Mouse (Mus musculus): ENCODE data around the gene Spp1. TPM values are rescaled to one million over a fixed set of nuclear protein-coding genes. Genes with fewer than 3 reads are reported as not detected.

Gene Spp1
- 14.9 and 23.4 TPM in 2 replicates for polyA plus RNA-seq (2015; fragmentation: Nextera tagmentation; extraction: Ambion mirVana)

- WGBS: 75% methylated on average over 7 of the region's 7 CpGs
- no peaks in the 10 kb centered on the region for H3K4me1 ChIP-seq (ENCODE audit: control insufficient read depth, insufficient read depth, low read depth, low read length)
Measured at GRCm38 (mm10) chr5:104434835-104435301, at the start of gene Spp1. Gene Spp1, plus strand, starts transcription at chr5:104435118.

GRCm38 (mm10) chr5:104385521-104385920 lies 49.4 kb upstream of the Spp1 start:
- no peaks in the 10 kb centered on the region for H3K9me3 ChIP-seq (ENCODE audit: control insufficient read depth, low read length)
- no peak overlapping the region for H3K27ac ChIP-seq (ENCODE audit: low read depth, low read length)
- WGBS: 93% methylated on average over 16 of the region's 16 CpGs
- no peak overlapping the region for H3K4me2 ChIP-seq (ENCODE audit: low read length)
- H3K9ac ChIP-seq (ENCODE audit: low read depth, low read length): no peak overlapping the region
- H3K36me3 ChIP-seq (ENCODE audit: control insufficient read depth, insufficient read depth, low read length): no peaks in the 10 kb centered on the region
- no peaks in the 10 kb centered on the region for H3K27me3 ChIP-seq (replicated peaks; ENCODE audit: control insufficient read depth, insufficient read depth, low read length)
- no peaks in the 10 kb centered on the region for H3K4me1 ChIP-seq (ENCODE audit: control insufficient read depth, insufficient read depth, low read depth, low read length)
- no peak for ATAC-seq
- H3K4me3 ChIP-seq (ENCODE audit: low read length): no peak overlapping the region

More at GRCm38 (mm10) chr5:104434835-104435301, at the start of gene Spp1:
- no peak within 1 kb of the TSS for H3K4me2 ChIP-seq (ENCODE audit: low read length)
- H3K4me3 ChIP-seq (ENCODE audit: low read length): no peak within 1 kb of the TSS
- no peaks in the 10 kb centered on the region for H3K9me3 ChIP-seq (ENCODE audit: control insufficient read depth, low read length)
- ATAC-seq: no peak
- H3K27ac ChIP-seq (ENCODE audit: low read depth, low read length): no peak within 1 kb of the TSS
- H3K9ac ChIP-seq (ENCODE audit: low read depth, low read length): no peak within 1 kb of the TSS
- H3K27me3 ChIP-seq (replicated peaks; ENCODE audit: control insufficient read depth, insufficient read depth, low read length): no peaks in the 10 kb centered on the region
- H3K36me3 ChIP-seq (ENCODE audit: control insufficient read depth, insufficient read depth, low read length): no peaks in the 10 kb centered on the region

GRCm38 (mm10) chr5:104386908-104387307 lies 48.0 kb upstream of the Spp1 start:
- Histone ChIP-seq H3K4me3 (ENCODE audit: low read length) (no peak overlapping the region), H3K27ac (ENCODE audit: low read depth, low read length) (no peak overlapping the region), H3K9me3 (ENCODE audit: control insufficient read depth, low read length) (no peaks in the 10 kb centered on the region), H3K9ac (ENCODE audit: low read depth, low read length) (no peak overlapping the region), H3K27me3 (replicated peaks; ENCODE audit: control insufficient read depth, insufficient read depth, low read length) (no peaks in the 10 kb centered on the region), H3K4me1 (ENCODE audit: control insufficient read depth, insufficient read depth, low read depth, low read length) (no peaks in the 10 kb centered on the region), H3K36me3 (ENCODE audit: control insufficient read depth, insufficient read depth, low read length) (no peaks in the 10 kb centered on the region), H3K4me2 (ENCODE audit: low read length) (no peak overlapping the region)
- ATAC-seq: no peak
- WGBS: 75% methylated on average over 5 of the region's 5 CpGs

- WGBS: 80% methylated on average over 2 of the region's 2 CpGs
- H3K4me1 ChIP-seq (ENCODE audit: control insufficient read depth, insufficient read depth, low read depth, low read length): no peaks in the 10 kb centered on the region
- H3K9ac ChIP-seq (ENCODE audit: low read depth, low read length): no peak overlapping the region
- H3K4me3 ChIP-seq (ENCODE audit: low read length): no peak overlapping the region
- no peaks in the 10 kb centered on the region for H3K27me3 ChIP-seq (replicated peaks; ENCODE audit: control insufficient read depth, insufficient read depth, low read length)
- no peaks in the 10 kb centered on the region for H3K9me3 ChIP-seq (ENCODE audit: control insufficient read depth, low read length)
- no peak overlapping the region for H3K4me2 ChIP-seq (ENCODE audit: low read length)
- ATAC-seq: no peak
- no peaks in the 10 kb centered on the region for H3K36me3 ChIP-seq (ENCODE audit: control insufficient read depth, insufficient read depth, low read length)
- no peak overlapping the region for H3K27ac ChIP-seq (ENCODE audit: low read depth, low read length)
Measured at GRCm38 (mm10) chr5:104390962-104391361, 44.0 kb upstream of the Spp1 start.

GRCm38 (mm10) chr5:104392784-104393183 lies 42.1 kb upstream of the Spp1 start:
- no peak overlapping the region for H3K27ac ChIP-seq (ENCODE audit: low read depth, low read length)
- no peak overlapping the region for H3K4me2 ChIP-seq (ENCODE audit: low read length)
- no peaks in the 10 kb centered on the region for H3K4me1 ChIP-seq (ENCODE audit: control insufficient read depth, insufficient read depth, low read depth, low read length)
- 89% methylated on average over 5 of the region's 5 CpGs for WGBS
- no peak for ATAC-seq
- H3K9me3 ChIP-seq (ENCODE audit: control insufficient read depth, low read length): no peaks in the 10 kb centered on the region
- no peak overlapping the region for H3K9ac ChIP-seq (ENCODE audit: low read depth, low read length)
- H3K4me3 ChIP-seq (ENCODE audit: low read length): no peak overlapping the region
- H3K36me3 ChIP-seq (ENCODE audit: control insufficient read depth, insufficient read depth, low read length): no peaks in the 10 kb centered on the region
- no peaks in the 10 kb centered on the region for H3K27me3 ChIP-seq (replicated peaks; ENCODE audit: control insufficient read depth, insufficient read depth, low read length)

- Histone ChIP-seq H3K36me3 (ENCODE audit: control insufficient read depth, insufficient read depth, low read length) (no peaks in the 10 kb centered on the region), H3K27ac (ENCODE audit: low read depth, low read length) (no peak overlapping the region), H3K9ac (ENCODE audit: low read depth, low read length) (no peak overlapping the region), H3K27me3 (replicated peaks; ENCODE audit: control insufficient read depth, insufficient read depth, low read length) (no peaks in the 10 kb centered on the region), H3K4me2 (ENCODE audit: low read length) (no peak overlapping the region), H3K9me3 (ENCODE audit: control insufficient read depth, low read length) (no peaks in the 10 kb centered on the region), H3K4me3 (ENCODE audit: low read length) (no peak overlapping the region), H3K4me1 (ENCODE audit: control insufficient read depth, insufficient read depth, low read depth, low read length) (no peaks in the 10 kb centered on the region)
- ATAC-seq: no peak
- WGBS: 80% methylated on average over 6 of the region's 6 CpGs
Measured at GRCm38 (mm10) chr5:104396286-104396685, 38.6 kb upstream of the Spp1 start.

GRCm38 (mm10) chr5:104398001-104398400 lies 36.9 kb upstream of the Spp1 start:
- Histone ChIP-seq H3K4me2 (ENCODE audit: low read length) (no peak overlapping the region), H3K4me3 (ENCODE audit: low read length) (no peak overlapping the region), H3K9ac (ENCODE audit: low read depth, low read length) (no peak overlapping the region), H3K27ac (ENCODE audit: low read depth, low read length) (no peak overlapping the region), H3K36me3 (ENCODE audit: control insufficient read depth, insufficient read depth, low read length) (no peaks in the 10 kb centered on the region), H3K27me3 (replicated peaks; ENCODE audit: control insufficient read depth, insufficient read depth, low read length) (no peaks in the 10 kb centered on the region), H3K4me1 (ENCODE audit: control insufficient read depth, insufficient read depth, low read depth, low read length) (no peaks in the 10 kb centered on the region), H3K9me3 (ENCODE audit: control insufficient read depth, low read length) (no peaks in the 10 kb centered on the region)
- WGBS: 61% methylated on average over 1 of the region's 1 CpGs
- ATAC-seq: no peak

GRCm38 (mm10) chr5:104399291-104399950 lies 35.5 kb upstream of the Spp1 start:
- Histone ChIP-seq H3K4me3 (ENCODE audit: low read length) (no peak overlapping the region), H3K27ac (ENCODE audit: low read depth, low read length) (no peak overlapping the region), H3K9me3 (ENCODE audit: control insufficient read depth, low read length) (no peaks in the 10 kb centered on the region), H3K36me3 (ENCODE audit: control insufficient read depth, insufficient read depth, low read length) (no peaks in the 10 kb centered on the region), H3K9ac (ENCODE audit: low read depth, low read length) (no peak overlapping the region), H3K27me3 (replicated peaks; ENCODE audit: control insufficient read depth, insufficient read depth, low read length) (no peaks in the 10 kb centered on the region), H3K4me1 (ENCODE audit: control insufficient read depth, insufficient read depth, low read depth, low read length) (no peaks in the 10 kb centered on the region), H3K4me2 (ENCODE audit: low read length) (no peak overlapping the region)
- 42% methylated on average over 9 of the region's 9 CpGs for WGBS
- ATAC-seq: no peak

- Histone ChIP-seq H3K27ac (ENCODE audit: low read depth, low read length) (no peak overlapping the region), H3K4me1 (ENCODE audit: control insufficient read depth, insufficient read depth, low read depth, low read length) (no peaks in the 10 kb centered on the region), H3K27me3 (replicated peaks; ENCODE audit: control insufficient read depth, insufficient read depth, low read length) (no peaks in the 10 kb centered on the region), H3K4me3 (ENCODE audit: low read length) (no peak overlapping the region), H3K9ac (ENCODE audit: low read depth, low read length) (no peak overlapping the region), H3K9me3 (ENCODE audit: control insufficient read depth, low read length) (no peaks in the 10 kb centered on the region), H3K4me2 (ENCODE audit: low read length) (no peak overlapping the region), H3K36me3 (ENCODE audit: control insufficient read depth, insufficient read depth, low read length) (no peaks in the 10 kb centered on the region)
- WGBS: 16% methylated on average over 1 of the region's 1 CpGs
- ATAC-seq: no peak
Measured at GRCm38 (mm10) chr5:104399970-104400369, 34.9 kb upstream of the Spp1 start.
